Mouse (Mus musculus): ENCODE data around the gene Aptx. TPM values are rescaled to one million over a fixed set of nuclear protein-coding genes. Genes with fewer than 3 reads are reported as not detected.

Aptx gene
- polyA plus RNA-seq, 1 experiment = 8.9 TPM

- H3K27me3 ChIP-seq (replicated peaks; ENCODE audit: control insufficient read depth, insufficient read depth, low read length) = no peaks in the 10 kb centered on the region
- no peak overlapping the region for H3K27ac ChIP-seq (ENCODE audit: insufficient read depth, low read depth, low read length)
- WGBS = 83% methylated on average over 7 of the region's 7 CpGs
- 0 out of 2 replicates have a peak, but pooled peaks cover 3% of the 10 kb centered on the region for H3K36me3 ChIP-seq (ENCODE audit: control insufficient read depth, insufficient read depth, low read length)
- DNase-seq = no peak
- TF ChIP-seq CTCF (conservative IDR thresholded peaks at IDR 0.05; ENCODE audit: insufficient read depth, insufficient read length, low read depth, low read length) (no peak), POLR2A (IDR thresholded peaks at IDR 0.05; ENCODE audit: low read depth, low read length) (no peak)
- peaks cover 14% of the 10 kb centered on the region for H3K4me1 ChIP-seq (ENCODE audit: control insufficient read depth, insufficient read depth, low read length)
- no peak overlapping the region for H3K4me3 ChIP-seq (ENCODE audit: insufficient read depth, low read depth, low read length)
These were observed 5.9 kb downstream of the Aptx start for GRCm38 (mm10) chr4:40697059-40697458.

DNA sequence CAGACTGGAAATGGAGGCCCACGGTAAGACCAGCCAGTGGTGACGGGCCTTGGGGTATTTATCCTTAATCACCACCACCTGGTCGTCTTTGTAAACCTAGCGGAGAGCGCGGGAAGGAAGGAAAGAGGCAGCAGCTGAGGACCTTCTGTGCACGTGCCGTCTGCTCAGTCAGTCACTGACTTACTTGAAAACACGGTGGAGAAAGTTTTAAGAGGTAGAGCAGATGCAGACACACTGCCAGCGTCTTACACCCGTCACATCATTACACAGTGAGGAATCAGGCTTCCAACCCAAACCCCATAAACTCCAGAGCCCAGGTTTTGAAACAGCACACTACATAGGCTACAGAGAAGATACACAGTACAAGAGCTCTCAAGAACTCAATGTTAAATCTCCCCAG is 11.9 kb downstream of the Aptx start:
- Histone ChIP-seq H3K27ac (ENCODE audit: insufficient read depth, low read depth, low read length) (no peak overlapping the region), H3K36me3 (ENCODE audit: control insufficient read depth, insufficient read depth, low read length) (0 out of 2 replicates have a peak, but pooled peaks cover 3% of the 10 kb centered on the region), H3K27me3 (replicated peaks; ENCODE audit: control insufficient read depth, insufficient read depth, low read length) (no peaks in the 10 kb centered on the region), H3K4me1 (ENCODE audit: control insufficient read depth, insufficient read depth, low read length) (no peaks in the 10 kb centered on the region), H3K4me3 (ENCODE audit: insufficient read depth, low read depth, low read length) (no peak overlapping the region)
- TF ChIP-seq CTCF (conservative IDR thresholded peaks at IDR 0.05; ENCODE audit: insufficient read depth, insufficient read length, low read depth, low read length) (no peak), POLR2A (IDR thresholded peaks at IDR 0.05; ENCODE audit: low read depth, low read length) (no peak)
- 90% methylated on average over 11 of the region's 11 CpGs for WGBS
- no peak for DNase-seq

GRCm38 (mm10) chr4:40683306-40683705 is 19.7 kb downstream of the Aptx start:
- DNase-seq = no peak
- Histone ChIP-seq H3K4me3 (ENCODE audit: insufficient read depth, low read depth, low read length) (no peak overlapping the region), H3K27ac (ENCODE audit: insufficient read depth, low read depth, low read length) (no peak overlapping the region), H3K27me3 (replicated peaks; ENCODE audit: control insufficient read depth, insufficient read depth, low read length) (no peaks in the 10 kb centered on the region), H3K4me1 (ENCODE audit: control insufficient read depth, insufficient read depth, low read length) (no peaks in the 10 kb centered on the region), H3K36me3 (ENCODE audit: control insufficient read depth, insufficient read depth, low read length) (no peaks in the 10 kb centered on the region)
- 75% methylated on average over 2 of the region's 2 CpGs for WGBS
- no peak for TF ChIP-seq CTCF (conservative IDR thresholded peaks at IDR 0.05; ENCODE audit: insufficient read depth, insufficient read length, low read depth, low read length)
- TF ChIP-seq POLR2A (IDR thresholded peaks at IDR 0.05; ENCODE audit: low read depth, low read length) = no peak

- DNase-seq = no peak
- 91% methylated on average over 5 of the region's 5 CpGs for WGBS
- TF ChIP-seq CTCF (conservative IDR thresholded peaks at IDR 0.05; ENCODE audit: insufficient read depth, insufficient read length, low read depth, low read length) = no peak
- TF ChIP-seq POLR2A (IDR thresholded peaks at IDR 0.05; ENCODE audit: low read depth, low read length) = no peak
- Histone ChIP-seq H3K4me3 (ENCODE audit: insufficient read depth, low read depth, low read length) (no peak overlapping the region), H3K27me3 (replicated peaks; ENCODE audit: control insufficient read depth, insufficient read depth, low read length) (no peaks in the 10 kb centered on the region), H3K36me3 (ENCODE audit: control insufficient read depth, insufficient read depth, low read length) (no peaks in the 10 kb centered on the region), H3K4me1 (ENCODE audit: control insufficient read depth, insufficient read depth, low read length) (no peaks in the 10 kb centered on the region), H3K27ac (ENCODE audit: insufficient read depth, low read depth, low read length) (no peak overlapping the region)
These were observed 20.6 kb downstream of the Aptx start for GRCm38 (mm10) chr4:40682359-40682758.

- peak; percentile 66 for DNase-seq
- no peaks in the 10 kb centered on the region for H3K27me3 ChIP-seq (replicated peaks; ENCODE audit: control insufficient read depth, insufficient read depth, low read length)
- no peaks in the 10 kb centered on the region for H3K36me3 ChIP-seq (ENCODE audit: control insufficient read depth, insufficient read depth, low read length)
- TF ChIP-seq CTCF (conservative IDR thresholded peaks at IDR 0.05; ENCODE audit: insufficient read depth, insufficient read length, low read depth, low read length) = no peak
- no peak for TF ChIP-seq POLR2A (IDR thresholded peaks at IDR 0.05; ENCODE audit: low read depth, low read length)
- no peak overlapping the region for H3K27ac ChIP-seq (ENCODE audit: insufficient read depth, low read depth, low read length)
- H3K4me1 ChIP-seq (ENCODE audit: control insufficient read depth, insufficient read depth, low read length) = no peaks in the 10 kb centered on the region
- 7% methylated on average over 3 of the region's 3 CpGs for WGBS
- no peak overlapping the region for H3K4me3 ChIP-seq (ENCODE audit: insufficient read depth, low read depth, low read length)
These were observed 21.1 kb downstream of the Aptx start for GRCm38 (mm10) chr4:40681908-40682307.

GRCm38 (mm10) chr4:40680250-40680860 is 22.6 kb downstream of the Aptx start:
- TF ChIP-seq POLR2A (IDR thresholded peaks at IDR 0.05; ENCODE audit: low read depth, low read length) (no peak), CTCF (conservative IDR thresholded peaks at IDR 0.05; ENCODE audit: insufficient read depth, insufficient read length, low read depth, low read length) (peak; percentile 90)
- 52% methylated on average over 5 of the region's 5 CpGs for WGBS
- H3K4me1 ChIP-seq (ENCODE audit: control insufficient read depth, insufficient read depth, low read length) = no peaks in the 10 kb centered on the region
- peak; percentile 50 for DNase-seq
- H3K4me3 ChIP-seq (ENCODE audit: insufficient read depth, low read depth, low read length) = no peak overlapping the region
- no peak overlapping the region for H3K27ac ChIP-seq (ENCODE audit: insufficient read depth, low read depth, low read length)
- H3K27me3 ChIP-seq (replicated peaks; ENCODE audit: control insufficient read depth, insufficient read depth, low read length) = no peaks in the 10 kb centered on the region; the same call in 1 of the 2 replicates
- H3K36me3 ChIP-seq (ENCODE audit: control insufficient read depth, insufficient read depth, low read length) = no peaks in the 10 kb centered on the region

- Histone ChIP-seq H3K36me3 (ENCODE audit: control insufficient read depth, insufficient read depth, low read length) (no peaks in the 10 kb centered on the region), H3K4me3 (ENCODE audit: insufficient read depth, low read depth, low read length) (no peak overlapping the region), H3K27ac (ENCODE audit: insufficient read depth, low read depth, low read length) (no peak overlapping the region), H3K27me3 (replicated peaks; ENCODE audit: control insufficient read depth, insufficient read depth, low read length) (no peaks in the 10 kb centered on the region; the same call in 1 of the 2 replicates), H3K4me1 (ENCODE audit: control insufficient read depth, insufficient read depth, low read length) (no peaks in the 10 kb centered on the region)
- DNase-seq = peak; percentile 18
- TF ChIP-seq CTCF (conservative IDR thresholded peaks at IDR 0.05; ENCODE audit: insufficient read depth, insufficient read length, low read depth, low read length) (peak; percentile 70), POLR2A (IDR thresholded peaks at IDR 0.05; ENCODE audit: low read depth, low read length) (no peak)
- 31% methylated on average over 5 of the region's 5 CpGs for WGBS
These were observed 25.9 kb downstream of the Aptx start for GRCm38 (mm10) chr4:40677132-40677531.

Measured in kidney, adult 2 months (tissue).